Mouse (Mus musculus) MEL (cell line): ENCODE measurements around the gene Coro7. TPM values are rescaled to one million over a fixed set of nuclear protein-coding genes. Genes with fewer than 3 reads are reported as not detected.

Experiments
- DNase-seq: peaks from one replicate; pipeline ENCODE4 v3.0.0; 2011; ENCODE audit warnings: low read depth, low spot score
- H3K27ac ChIP-seq: 2 replicates; pipeline ENCODE4 v1.5.1; 2012; ENCODE audit warnings: low read depth, mild to moderate bottlenecking, control low read depth, low read length, moderate library complexity; ENCODE audit not compliant: control insufficient read depth
- H3K27me3 ChIP-seq, 2 experiments: fragments of 150-350 bp in 1 of 2; sonication (generic) in 1 of 2; 2 replicates each; pipeline ENCODE4 v1.6.1; 2012; ENCODE audit warnings: low read length in 2 of 2, mild to moderate bottlenecking in 2 of 2, improper control_type of control experiment in 1 of 2, moderate library complexity in 1 of 2; ENCODE audit not compliant: insufficient read depth in 2 of 2, control insufficient read depth in 1 of 2
- H3K36me3 ChIP-seq, 2 experiments: 2 replicates each; pipeline ENCODE4 v1.6.1; 2012 to 2014; ENCODE audit warnings: low read length in 2 of 2, improper control_type of control experiment in 1 of 2, inconsistent platforms in 1 of 2, mild to moderate bottlenecking in 1 of 2; ENCODE audit not compliant: insufficient read depth in 2 of 2, control insufficient read depth in 1 of 2
- H3K4me1 ChIP-seq, 2 experiments: fragments of 150-350 bp in 1 of 2; sonication (generic) in 1 of 2; 2 replicates each; pipeline ENCODE4 v1.6.1; 2012; ENCODE audit warnings: low read length in 2 of 2, improper control_type of control experiment in 1 of 2, mild to moderate bottlenecking in 1 of 2; ENCODE audit not compliant: insufficient read depth in 2 of 2, control insufficient read depth in 1 of 2
- H3K4me3 ChIP-seq, 2 experiments: fragments of 150-350 bp in 1 of 2; sonication (generic) in 1 of 2; 2 replicates each; pipeline ENCODE4 v1.5.1; 2012; ENCODE audit warnings: low read depth in 2 of 2, low read length in 2 of 2, mild to moderate bottlenecking in 2 of 2, moderate library complexity in 2 of 2, control low read depth in 1 of 2, improper control_type of control experiment in 1 of 2; ENCODE audit not compliant: control insufficient read depth in 1 of 2, insufficient read depth in 1 of 2
- H3K79me2 ChIP-seq: 2 replicates; pipeline ENCODE4 v1.6.1; 2012; ENCODE audit warnings: mild to moderate bottlenecking, low read length, moderate library complexity; ENCODE audit not compliant: control insufficient read depth, poor library complexity, insufficient read depth
- H3K9ac ChIP-seq: 2 replicates; pipeline ENCODE4 v1.6.1; 2012; ENCODE audit warnings: low read depth, mild to moderate bottlenecking, control low read depth, low read length, moderate library complexity; ENCODE audit not compliant: control insufficient read depth, poor library complexity, severe bottlenecking
- H3K9me3 ChIP-seq: fragments of 150-350 bp; sonication (generic); replicated peaks from 2 replicates; pipeline ENCODE4 v1.6.1; 2012; ENCODE audit warnings: mild to moderate bottlenecking, low read length, improper control_type of control experiment, moderate library complexity; ENCODE audit not compliant: insufficient read depth
- CHD1 ChIP-seq: IDR thresholded peaks from 2 replicates; pipeline ENCODE4 v1.6.1; 2012; ENCODE audit warnings: low read depth, mild to moderate bottlenecking, inconsistent platforms, low read length, improper control_type of control experiment
- CHD2 ChIP-seq: IDR thresholded peaks from 2 replicates; pipeline ENCODE4 v1.6.1; 2011; ENCODE audit warnings: low read length, improper control_type of control experiment
- CTCF ChIP-seq, 3 experiments: IDR thresholded peaks in 2 of 3; conservative IDR thresholded peaks in 1 of 3; 2 replicates each; pipeline ENCODE4 v1.5.1; 2011 to 2012; ENCODE audit warnings: low read length in 3 of 3, low read depth in 2 of 3, mild to moderate bottlenecking in 2 of 3, improper control_type of control experiment in 1 of 3, inconsistent platforms in 1 of 3, mixed read lengths in 1 of 3, moderate library complexity in 1 of 3; ENCODE audit not compliant: control insufficient read depth in 1 of 3, insufficient read depth in 1 of 3, poor library complexity in 1 of 3, severe bottlenecking in 1 of 3
- EP300 ChIP-seq, 2 experiments: IDR thresholded peaks; 2 replicates each; pipeline ENCODE4 v1.6.1; 2011; ENCODE audit warnings: improper control_type of control experiment in 2 of 2, low read length in 2 of 2, low read depth in 1 of 2, mild to moderate bottlenecking in 1 of 2
- MAX ChIP-seq: IDR thresholded peaks from 2 replicates; pipeline ENCODE4 v1.6.1; 2011; ENCODE audit warnings: low read length, improper control_type of control experiment
- MYB ChIP-seq: IDR thresholded peaks from 2 replicates; pipeline ENCODE4 v1.6.1; 2011; ENCODE audit warnings: mild to moderate bottlenecking, low read depth, low read length, improper control_type of control experiment
- MYC ChIP-seq: IDR thresholded peaks from 2 replicates; pipeline ENCODE4 v1.6.1; 2011; ENCODE audit warnings: low read depth, mild to moderate bottlenecking, low read length, improper control_type of control experiment, moderate library complexity
- NRF1 ChIP-seq: IDR thresholded peaks from 2 replicates; pipeline ENCODE4 v1.6.1; 2014; ENCODE audit warnings: low read depth, mild to moderate bottlenecking, inconsistent platforms, low read length, improper control_type of control experiment, moderate library complexity; ENCODE audit not compliant: poor library complexity, insufficient read depth, severe bottlenecking
- POLR2A ChIP-seq, 2 experiments: IDR thresholded peaks; 2 replicates each; pipeline ENCODE4 v1.6.1; 2011 to 2012; ENCODE audit warnings: low read length in 2 of 2, mild to moderate bottlenecking in 2 of 2, control low read depth in 1 of 2, improper control_type of control experiment in 1 of 2, low read depth in 1 of 2, moderate library complexity in 1 of 2; ENCODE audit not compliant: control insufficient read depth in 1 of 2, insufficient read depth in 1 of 2, poor library complexity in 1 of 2
- POLR2AphosphoS5 ChIP-seq: IDR thresholded peaks from 2 replicates; pipeline ENCODE4 v1.6.1; 2012; ENCODE audit warnings: low read depth, borderline replicate concordance, mild to moderate bottlenecking, inconsistent platforms, low read length, moderate library complexity, mixed read lengths
- RCOR1 ChIP-seq: IDR thresholded peaks from 2 replicates; pipeline ENCODE4 v1.6.1; 2012; ENCODE audit warnings: low read depth, mild to moderate bottlenecking, inconsistent platforms, low read length, improper control_type of control experiment
- SIN3A ChIP-seq: IDR thresholded peaks from 2 replicates; pipeline ENCODE4 v1.6.1; 2012; ENCODE audit warnings: low read length, improper control_type of control experiment, inconsistent platforms
- SMC3 ChIP-seq: IDR thresholded peaks from 2 replicates; pipeline ENCODE4 v1.6.1; 2011; ENCODE audit warnings: low read depth, low read length, improper control_type of control experiment
- UBTF ChIP-seq: IDR thresholded peaks from 2 replicates; pipeline ENCODE4 v1.6.1; 2012; ENCODE audit warnings: low read depth, mild to moderate bottlenecking, inconsistent platforms, low read length, improper control_type of control experiment, moderate library complexity, borderline replicate concordance; ENCODE audit not compliant: insufficient read depth
- ZC3H11A ChIP-seq: IDR thresholded peaks from 2 replicates; pipeline ENCODE4 v1.6.1; 2012; ENCODE audit warnings: low read depth, mild to moderate bottlenecking, inconsistent platforms, low read length, improper control_type of control experiment
- ZMIZ1 ChIP-seq: IDR thresholded peaks from 2 replicates; pipeline ENCODE4 v1.6.1; 2012; ENCODE audit warnings: low read depth, mild to moderate bottlenecking, inconsistent platforms, low read length, improper control_type of control experiment, moderate library complexity
- polyA plus RNA-seq, 2 experiments: library from polyadenylated mRNA; stranded (reverse) in 1 of 2; unstranded in 1 of 2; fragments of >175 nt in 1 of 2; fragments of >200 nt in 1 of 2; gene quantifications; 2 replicates each; pipeline versions ENCODE4 v1.2.1 to v1.2.4; 2012; ENCODE audit warnings: low replicate concordance in 2 of 2, low read depth in 1 of 2; ENCODE audit not compliant: insufficient read length in 2 of 2, insufficient read depth in 1 of 2, missing spikeins in 1 of 2
- total RNA-seq: library from RNA; depleted of rRNA; stranded (reverse); fragments of 300-350 nt; gene quantifications from 2 replicates; pipeline ENCODE4 v1.2.3, GENCODE M21; 2012

Gene Coro7
- total and polyA plus RNA-seq, 3 experiments, result 9.8 to 38.3 TPM; not detected in 1

DNA sequence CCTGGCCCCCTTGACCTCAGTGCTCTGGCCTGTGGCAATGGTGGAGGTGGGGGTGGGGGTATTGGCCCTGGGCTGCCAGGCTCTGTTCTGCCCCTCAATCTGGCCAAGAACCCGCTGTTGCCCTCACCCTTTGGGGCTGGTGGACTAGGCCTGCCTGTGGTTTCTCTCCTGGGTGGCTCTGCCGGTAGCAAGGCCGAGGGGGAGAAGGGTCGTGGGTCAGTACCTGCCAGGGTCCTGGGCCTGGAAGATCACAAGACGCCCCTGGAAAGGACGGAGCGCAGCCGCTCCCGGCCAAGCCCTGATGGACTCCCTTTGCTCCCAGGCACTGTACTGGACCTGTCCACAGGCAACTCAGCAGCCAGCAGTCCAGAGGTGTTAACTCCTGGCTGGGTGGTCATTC, 65.8 kb downstream of the Coro7 start:
- TF ChIP-seq POLR2AphosphoS5 (no peak), CTCF (IDR thresholded peaks at IDR 0.05 in 2 of 3, conservative IDR thresholded peaks at IDR 0.05 in 1 of 3; ENCODE audit: control insufficient read depth in 1 of 3, insufficient read depth in 1 of 3, low read depth in 2 of 3, low read length in 3 of 3, poor library complexity in 1 of 3, severe bottlenecking in 1 of 3) (no peak), CHD2 (no peak), MYC (no peak)
- no peaks in the 10 kb centered on the region for H3K9me3 ChIP-seq
- H3K4me1 ChIP-seq, result no peaks in the 10 kb centered on the region
- H3K9ac ChIP-seq, result no peak overlapping the region
- no peaks in the 10 kb centered on the region; a peak in 1 of 4 replicates for H3K36me3 ChIP-seq
- no peak for DNase-seq
- no peaks in the 10 kb centered on the region for H3K27me3 ChIP-seq
- no peak overlapping the region for H3K4me3 ChIP-seq
- no peak overlapping the region for H3K27ac ChIP-seq
- H3K79me2 ChIP-seq, result no peaks in the 10 kb centered on the region

DNA sequence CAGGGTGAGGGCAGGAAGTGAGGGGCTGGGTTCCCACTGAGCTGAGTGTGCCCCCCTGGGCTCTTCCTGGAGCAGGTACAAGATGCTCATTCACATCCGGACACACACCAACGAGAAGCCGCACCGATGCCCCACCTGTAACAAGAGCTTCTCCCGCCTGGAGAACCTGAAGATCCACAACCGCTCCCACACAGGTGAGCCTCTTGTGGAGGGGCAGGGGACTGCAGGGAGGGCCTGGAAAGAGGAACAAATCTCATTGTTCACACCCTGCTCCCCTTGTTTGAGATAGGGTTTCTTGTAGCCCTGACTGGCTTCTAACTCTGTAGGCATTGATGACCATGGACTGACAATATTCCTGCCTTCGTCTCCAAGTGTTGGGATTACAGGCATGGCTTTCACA, 67.9 kb downstream of the Coro7 start:
- H3K27ac ChIP-seq, result no peak overlapping the region
- peak in 2 of 3 experiments; percentile 21 to 29; a peak in 2 of 6 replicates for TF ChIP-seq CTCF (IDR thresholded peaks at IDR 0.05 in 2 of 3, conservative IDR thresholded peaks at IDR 0.05 in 1 of 3; ENCODE audit: control insufficient read depth in 1 of 3, insufficient read depth in 1 of 3, low read depth in 2 of 3, low read length in 3 of 3, poor library complexity in 1 of 3, severe bottlenecking in 1 of 3)
- TF ChIP-seq ZMIZ1, result no peak
- no peaks in the 10 kb centered on the region for H3K79me2 ChIP-seq
- no peaks in the 10 kb centered on the region for H3K27me3 ChIP-seq
- DNase-seq, result peak; percentile 45
- H3K4me3 ChIP-seq, result no peak overlapping the region
- no peaks in the 10 kb centered on the region; a peak in 1 of 4 replicates for H3K36me3 ChIP-seq
- H3K9ac ChIP-seq, result no peak overlapping the region
- H3K4me1 ChIP-seq, result no peaks in the 10 kb centered on the region
- no peaks in the 10 kb centered on the region for H3K9me3 ChIP-seq

DNA sequence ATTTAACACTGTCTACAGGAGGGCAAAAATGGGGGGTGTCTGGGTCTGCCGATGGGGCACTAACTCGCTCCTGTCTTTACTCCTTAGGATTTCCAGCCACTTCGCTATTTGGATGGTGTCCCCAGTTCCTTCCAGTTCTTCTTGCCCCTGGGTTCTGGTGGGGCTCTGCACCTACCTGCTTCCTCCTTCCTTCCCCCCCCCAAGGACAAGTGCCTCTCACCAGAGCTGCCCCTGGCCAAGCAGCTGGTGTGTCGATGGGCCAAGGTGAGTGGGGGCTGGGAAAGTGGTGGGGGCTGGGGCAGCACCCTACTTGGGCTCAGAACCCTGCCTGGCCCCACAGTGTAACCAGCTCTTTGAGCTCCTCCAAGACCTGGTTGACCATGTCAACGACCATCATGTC, 68.4 kb downstream of the Coro7 start:
- Histone ChIP-seq H3K79me2 (no peaks in the 10 kb centered on the region), H3K4me1 (no peaks in the 10 kb centered on the region), H3K9ac (no peak overlapping the region)
- no peak for TF ChIP-seq POLR2A (IDR thresholded peaks at IDR 0.05; ENCODE audit: control insufficient read depth in 1 of 2, insufficient read depth in 1 of 2, low read depth in 1 of 2, low read length in 2 of 2, poor library complexity in 1 of 2)
- TF ChIP-seq RCOR1, result no peak
- no peak for TF ChIP-seq MYB
- no peak for TF ChIP-seq NRF1
- TF ChIP-seq SIN3A, result no peak
- TF ChIP-seq SMC3, result no peak
- no peak for TF ChIP-seq MYC
- no peak for TF ChIP-seq CHD1
- TF ChIP-seq MAX, result no peak
- TF ChIP-seq ZC3H11A, result no peak
- TF ChIP-seq UBTF, result no peak
- TF ChIP-seq EP300 (IDR thresholded peaks at IDR 0.05; ENCODE audit: low read depth in 1 of 2, low read length in 2 of 2), result no peak
- no peak for TF ChIP-seq POLR2AphosphoS5
- TF ChIP-seq, all 39 proteins: peak for 0
- H3K27me3 ChIP-seq, result no peaks in the 10 kb centered on the region
- no peaks in the 10 kb centered on the region for H3K9me3 ChIP-seq
- H3K27ac ChIP-seq, result no peak overlapping the region
- no peaks in the 10 kb centered on the region for H3K36me3 ChIP-seq
- no peak for DNase-seq
- H3K4me3 ChIP-seq, result no peak overlapping the region
